Mouse (Mus musculus): Measurements from ENCODE around the gene Cplx2. TPM values are rescaled to one million over a fixed set of nuclear protein-coding genes. Genes with fewer than 3 reads are reported as not detected.

Gene Cplx2
- polyA plus RNA-seq, 1 experiment from 2014 or later, result 1.5 TPM

DNA sequence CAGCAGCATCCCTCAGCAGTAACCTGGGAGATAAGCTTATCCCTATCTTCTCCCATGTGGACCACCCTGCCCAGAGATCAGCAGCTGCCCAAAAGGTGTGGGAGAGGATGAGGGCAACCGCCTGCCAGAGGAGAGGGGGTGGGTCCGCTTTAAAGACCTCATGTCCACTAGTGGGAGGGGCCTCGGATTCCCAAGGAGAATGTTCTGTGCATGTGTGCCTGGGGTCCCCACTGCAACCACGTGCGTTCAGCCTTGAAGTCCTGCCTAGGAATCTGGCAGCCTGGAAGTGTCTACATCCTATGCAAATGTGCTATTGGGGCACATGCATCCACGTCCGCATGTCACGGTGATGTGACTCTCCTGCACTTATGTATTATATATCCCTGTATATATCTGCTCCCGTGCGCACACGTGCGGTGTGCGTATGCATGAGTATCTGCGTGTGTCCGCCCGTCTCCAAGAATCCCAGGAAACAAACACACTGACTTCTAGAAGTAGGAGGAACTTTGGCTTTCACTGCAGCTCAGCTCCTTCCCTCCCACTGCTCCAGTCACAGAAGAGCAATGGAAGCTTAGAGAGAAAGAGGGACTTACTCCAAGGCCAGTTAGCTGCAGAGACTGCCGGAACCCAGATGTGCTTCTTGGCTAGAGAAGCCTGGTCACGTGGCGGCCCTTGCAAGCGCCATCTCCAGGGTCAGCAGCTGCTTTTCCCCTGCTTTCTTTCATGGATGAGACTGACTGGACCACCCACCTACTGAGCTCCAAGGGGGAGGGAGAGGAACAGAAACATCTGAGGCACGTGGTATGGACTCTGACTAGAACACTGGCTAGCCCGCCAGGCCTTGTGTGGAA is 39.1 kb upstream of the Cplx2 start:
- ATAC-seq (replicated peaks; ENCODE audit: low FRiP score), result no peak
- H3K27ac ChIP-seq (ENCODE audit: low read depth, low read length), result no peak overlapping the region
- 67% methylated on average over 22 of the region's 22 CpGs for WGBS
- no peaks in the 10 kb centered on the region for H3K9me3 ChIP-seq (ENCODE audit: control insufficient read depth, low read length)
- H3K4me3 ChIP-seq (ENCODE audit: low read depth, low read length), result no peak overlapping the region
- H3K4me1 ChIP-seq (replicated peaks; ENCODE audit: control insufficient read depth, insufficient read depth, low read length), result peaks cover 6% of the 10 kb centered on the region; the same call in 1 of the 2 replicates
- DNase-seq (ENCODE audit: low spot score), result peak; percentile 43
- no peak overlapping the region for H3K9ac ChIP-seq (ENCODE audit: low read depth, low read length)
- H3K4me2 ChIP-seq, result no peak overlapping the region
- no peaks in the 10 kb centered on the region for H3K27me3 ChIP-seq (replicated peaks; ENCODE audit: control insufficient read depth, insufficient read depth, low read length)
- no peaks in the 10 kb centered on the region for H3K36me3 ChIP-seq (ENCODE audit: control insufficient read depth, insufficient read depth, low read length)

DNA sequence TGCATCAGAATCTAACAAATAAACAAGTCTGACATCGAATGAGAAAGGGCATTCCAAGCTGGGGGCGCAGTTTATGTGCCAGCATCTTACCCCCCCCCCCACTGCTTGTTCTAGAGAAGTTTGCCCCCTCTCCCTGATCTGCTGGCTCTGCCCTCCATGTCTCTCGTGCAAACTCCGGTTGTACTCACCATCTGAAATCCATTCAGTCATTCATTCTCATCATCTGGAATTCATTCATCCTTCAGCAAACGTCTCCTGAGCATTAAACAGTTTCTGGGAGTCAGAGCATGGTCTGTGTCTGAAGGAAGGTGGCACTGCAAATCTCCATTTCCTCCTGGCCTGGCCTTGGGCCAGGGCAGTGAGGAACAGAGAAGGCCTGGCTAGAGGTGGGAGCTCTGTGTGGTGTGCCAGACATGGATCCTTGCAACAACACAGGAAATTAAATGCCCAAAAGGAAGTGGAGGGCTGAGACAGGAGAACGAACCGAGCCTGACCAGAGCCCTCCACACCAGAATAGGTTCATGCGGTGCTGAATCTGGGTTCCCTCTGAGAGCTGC is 38.1 kb upstream of the Cplx2 start:
- no peak overlapping the region for H3K27ac ChIP-seq (ENCODE audit: low read depth, low read length)
- no peak for DNase-seq (ENCODE audit: low spot score)

GRCm38 (mm10) chr13:54337058-54337457 is 34.1 kb upstream of the Cplx2 start:
- Histone ChIP-seq H3K36me3 (ENCODE audit: control insufficient read depth, insufficient read depth, low read length) (no peaks in the 10 kb centered on the region), H3K9me3 (ENCODE audit: control insufficient read depth, low read length) (no peaks in the 10 kb centered on the region), H3K27me3 (replicated peaks; ENCODE audit: control insufficient read depth, insufficient read depth, low read length) (no peaks in the 10 kb centered on the region), H3K27ac (ENCODE audit: low read depth, low read length) (no peak overlapping the region), H3K4me3 (ENCODE audit: low read depth, low read length) (no peak overlapping the region), H3K9ac (ENCODE audit: low read depth, low read length) (no peak overlapping the region), H3K4me2 (no peak overlapping the region), H3K4me1 (replicated peaks; ENCODE audit: control insufficient read depth, insufficient read depth, low read length) (no peaks in the 10 kb centered on the region)
- ATAC-seq (replicated peaks; ENCODE audit: low FRiP score) (no peak), DNase-seq (ENCODE audit: low spot score) (no peak)
- WGBS, result 74% methylated on average over 6 of the region's 6 CpGs

More for the DNA sequence above, 38.1 kb upstream of the Cplx2 start:
- ATAC-seq (replicated peaks; ENCODE audit: low FRiP score), result no peak
- Histone ChIP-seq H3K9ac (ENCODE audit: low read depth, low read length) (no peak overlapping the region), H3K4me3 (ENCODE audit: low read depth, low read length) (no peak overlapping the region), H3K27me3 (replicated peaks; ENCODE audit: control insufficient read depth, insufficient read depth, low read length) (no peaks in the 10 kb centered on the region), H3K36me3 (ENCODE audit: control insufficient read depth, insufficient read depth, low read length) (no peaks in the 10 kb centered on the region), H3K9me3 (ENCODE audit: control insufficient read depth, low read length) (no peaks in the 10 kb centered on the region), H3K4me1 (replicated peaks; ENCODE audit: control insufficient read depth, insufficient read depth, low read length) (peaks cover 6% of the 10 kb centered on the region; the same call in 1 of the 2 replicates), H3K4me2 (no peak overlapping the region)
- WGBS, result 59% methylated on average over 8 of the region's 8 CpGs

DNA sequence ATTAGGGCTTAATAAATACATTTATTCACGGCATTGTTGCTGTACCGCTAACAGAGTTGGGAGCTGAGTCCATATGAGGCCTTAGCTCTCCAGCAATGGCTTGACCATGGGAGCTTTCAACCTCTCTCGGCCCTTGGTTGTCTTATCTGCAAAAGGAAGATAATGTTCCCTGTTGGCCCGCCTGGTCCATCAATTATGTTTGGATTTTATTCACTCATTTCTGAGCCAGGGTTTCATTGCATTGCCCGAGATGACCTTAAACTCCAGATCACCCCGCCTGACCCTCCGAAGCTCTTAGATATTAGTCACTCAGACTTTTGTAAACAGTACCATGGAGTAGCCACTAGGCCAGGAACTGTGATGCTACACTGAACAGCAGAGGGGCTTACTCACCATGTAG is 33.6 kb upstream of the Cplx2 start:
- no peak for DNase-seq (ENCODE audit: low spot score)
- Histone ChIP-seq H3K9me3 (ENCODE audit: control insufficient read depth, low read length) (no peaks in the 10 kb centered on the region), H3K4me3 (ENCODE audit: low read depth, low read length) (no peak overlapping the region), H3K27me3 (replicated peaks; ENCODE audit: control insufficient read depth, insufficient read depth, low read length) (no peaks in the 10 kb centered on the region), H3K27ac (ENCODE audit: low read depth, low read length) (no peak overlapping the region), H3K36me3 (ENCODE audit: control insufficient read depth, insufficient read depth, low read length) (no peaks in the 10 kb centered on the region), H3K4me1 (replicated peaks; ENCODE audit: control insufficient read depth, insufficient read depth, low read length) (no peaks in the 10 kb centered on the region), H3K4me2 (no peak overlapping the region), H3K9ac (ENCODE audit: low read depth, low read length) (no peak overlapping the region)
- 62% methylated on average over 7 of the region's 7 CpGs for WGBS
- no peak for ATAC-seq (replicated peaks; ENCODE audit: low FRiP score)

- Histone ChIP-seq H3K9me3 (ENCODE audit: control insufficient read depth, low read length) (no peaks in the 10 kb centered on the region), H3K4me1 (replicated peaks; ENCODE audit: control insufficient read depth, insufficient read depth, low read length) (no peaks in the 10 kb centered on the region), H3K27ac (ENCODE audit: low read depth, low read length) (no peak overlapping the region), H3K4me2 (no peak overlapping the region), H3K27me3 (replicated peaks; ENCODE audit: control insufficient read depth, insufficient read depth, low read length) (no peaks in the 10 kb centered on the region), H3K4me3 (ENCODE audit: low read depth, low read length) (no peak overlapping the region), H3K9ac (ENCODE audit: low read depth, low read length) (no peak overlapping the region), H3K36me3 (ENCODE audit: control insufficient read depth, insufficient read depth, low read length) (no peaks in the 10 kb centered on the region)
- DNase-seq (ENCODE audit: low spot score) (no peak), ATAC-seq (replicated peaks; ENCODE audit: low FRiP score) (no peak)
- 74% methylated on average over 5 of the region's 5 CpGs for WGBS
Observed at GRCm38 (mm10) chr13:54338815-54339214, 32.3 kb upstream of the Cplx2 start.

DNA sequence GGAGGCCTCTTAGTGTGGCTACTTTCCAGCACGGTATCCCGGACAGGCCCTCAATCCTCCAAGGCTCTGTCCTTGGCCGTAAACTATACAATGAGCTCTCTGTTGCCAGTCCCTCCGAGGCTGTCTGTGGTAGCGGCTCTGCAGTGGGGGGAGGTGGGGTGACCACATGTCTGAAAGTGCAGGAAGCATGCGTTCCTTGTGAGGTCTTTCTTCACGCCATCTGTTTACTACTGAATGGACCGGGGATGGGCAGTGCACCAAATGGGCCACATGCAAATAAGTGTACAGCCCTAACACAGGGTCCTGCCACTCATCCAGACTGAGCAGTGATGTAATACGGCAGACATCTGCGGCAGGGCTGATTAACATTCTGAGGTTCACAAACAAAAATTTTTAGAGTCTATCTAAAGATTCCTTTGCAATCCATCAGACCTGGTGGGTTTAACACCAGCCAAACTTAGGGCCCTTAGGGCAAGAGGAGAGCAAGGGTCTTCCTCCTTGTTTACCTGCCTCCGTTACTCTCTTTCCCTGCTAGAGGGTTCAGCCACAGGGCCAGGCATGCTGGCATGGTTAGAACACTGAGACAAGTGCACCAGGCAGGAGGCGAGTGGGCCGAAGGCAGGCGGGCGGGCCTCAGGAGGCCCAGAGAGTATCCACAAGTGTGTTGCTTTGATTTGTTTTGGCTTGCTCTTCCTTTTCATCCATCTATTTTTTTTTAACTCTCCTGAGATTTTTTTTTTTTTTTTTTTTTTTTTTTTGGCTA is 25.1 kb upstream of the Cplx2 start:
- no peak overlapping the region for H3K9ac ChIP-seq (ENCODE audit: low read depth, low read length)
- ATAC-seq (replicated peaks; ENCODE audit: low FRiP score) (no peak), DNase-seq (ENCODE audit: low spot score) (no peak)
- H3K27me3 ChIP-seq (replicated peaks; ENCODE audit: control insufficient read depth, insufficient read depth, low read length), result no peaks in the 10 kb centered on the region
- no peak overlapping the region for H3K27ac ChIP-seq (ENCODE audit: low read depth, low read length)
- no peak overlapping the region for H3K4me2 ChIP-seq
- no peaks in the 10 kb centered on the region for H3K36me3 ChIP-seq (ENCODE audit: control insufficient read depth, insufficient read depth, low read length)
- no peaks in the 10 kb centered on the region for H3K4me1 ChIP-seq (replicated peaks; ENCODE audit: control insufficient read depth, insufficient read depth, low read length)
- no peaks in the 10 kb centered on the region for H3K9me3 ChIP-seq (ENCODE audit: control insufficient read depth, low read length)
- WGBS, result 86% methylated on average over 15 of the region's 15 CpGs
- no peak overlapping the region for H3K4me3 ChIP-seq (ENCODE audit: low read depth, low read length)

DNA sequence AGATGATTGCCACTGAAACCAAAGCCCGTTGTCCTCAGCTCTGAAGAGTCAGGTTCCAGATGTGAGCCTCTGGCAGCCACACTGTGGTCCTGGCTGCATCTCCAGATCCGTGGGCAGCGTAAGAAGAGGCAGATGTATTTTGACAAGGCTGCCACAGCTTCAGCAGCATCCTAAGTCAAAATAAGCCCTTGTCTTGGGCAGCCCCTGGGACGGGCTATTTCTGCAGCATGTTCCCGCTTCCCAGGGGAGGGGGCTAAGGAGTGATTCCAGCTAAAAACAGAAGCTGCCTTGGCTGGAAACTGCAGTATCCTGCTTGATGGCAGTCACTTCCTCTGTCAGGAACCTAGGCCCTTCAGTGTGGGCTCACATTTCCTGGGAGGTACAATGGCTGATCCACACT is 23.1 kb upstream of the Cplx2 start:
- H3K27ac ChIP-seq (ENCODE audit: low read depth, low read length), result no peak overlapping the region
- 68% methylated on average over 5 of the region's 5 CpGs for WGBS
- H3K4me1 ChIP-seq (replicated peaks; ENCODE audit: control insufficient read depth, insufficient read depth, low read length), result no peaks in the 10 kb centered on the region
- no peaks in the 10 kb centered on the region for H3K9me3 ChIP-seq (ENCODE audit: control insufficient read depth, low read length)
- no peak for DNase-seq (ENCODE audit: low spot score)
- H3K9ac ChIP-seq (ENCODE audit: low read depth, low read length), result no peak overlapping the region
- no peaks in the 10 kb centered on the region for H3K27me3 ChIP-seq (replicated peaks; ENCODE audit: control insufficient read depth, insufficient read depth, low read length)
- H3K4me3 ChIP-seq (ENCODE audit: low read depth, low read length), result no peak overlapping the region
- no peaks in the 10 kb centered on the region for H3K36me3 ChIP-seq (ENCODE audit: control insufficient read depth, insufficient read depth, low read length)
- H3K4me2 ChIP-seq, result no peak overlapping the region
- no peak for ATAC-seq (replicated peaks; ENCODE audit: low FRiP score)

GRCm38 (mm10) chr13:54349126-54349759 is 21.9 kb upstream of the Cplx2 start:
- Histone ChIP-seq H3K27me3 (replicated peaks; ENCODE audit: control insufficient read depth, insufficient read depth, low read length) (no peaks in the 10 kb centered on the region), H3K4me1 (replicated peaks; ENCODE audit: control insufficient read depth, insufficient read depth, low read length) (no peaks in the 10 kb centered on the region), H3K4me2 (no peak overlapping the region), H3K9ac (ENCODE audit: low read depth, low read length) (no peak overlapping the region), H3K4me3 (ENCODE audit: low read depth, low read length) (no peak overlapping the region), H3K36me3 (ENCODE audit: control insufficient read depth, insufficient read depth, low read length) (no peaks in the 10 kb centered on the region), H3K27ac (ENCODE audit: low read depth, low read length) (no peak overlapping the region), H3K9me3 (ENCODE audit: control insufficient read depth, low read length) (no peaks in the 10 kb centered on the region)
- no peak for ATAC-seq (replicated peaks; ENCODE audit: low FRiP score)
- no peak for DNase-seq (ENCODE audit: low spot score)
- 76% methylated on average over 10 of the region's 10 CpGs for WGBS

All from liver, embryonic 11.5 days (tissue).